Mouse (Mus musculus) spleen, adult 2 months (tissue): ENCODE measurements around the gene Wbp4. TPM values are rescaled to one million over a fixed set of nuclear protein-coding genes. Genes with fewer than 3 reads are reported as not detected.

Experiments
- DNase-seq, 2 experiments: peaks; one replicate each; pipeline versions ENCODE4 v3.0.0 to v3.0.0-alpha.2; 2012 to 2021; ENCODE audit warnings: low spot score in 2 of 2, low read depth in 1 of 2
- H3K27ac ChIP-seq: fragments of 200-500 bp; 2 replicates; pipeline ENCODE4 v1.5.1; 2012; ENCODE audit warnings: low read length, inconsistent platforms; ENCODE audit not compliant: insufficient read depth
- H3K27me3 ChIP-seq: fragments of 200-500 bp; 2 replicates; pipeline ENCODE4 v1.6.1; 2012; ENCODE audit warnings: mild to moderate bottlenecking, moderate library complexity, low read length, inconsistent platforms; ENCODE audit not compliant: control insufficient read depth, insufficient read depth
- H3K36me3 ChIP-seq: fragments of 200-500 bp; 2 replicates; pipeline ENCODE4 v1.6.1; 2012; ENCODE audit warnings: mild to moderate bottlenecking, low read length, inconsistent platforms; ENCODE audit not compliant: control insufficient read depth, insufficient read depth
- H3K4me1 ChIP-seq: fragments of 200-500 bp; 2 replicates; pipeline ENCODE4 v1.6.1; 2011; ENCODE audit warnings: inconsistent platforms; ENCODE audit not compliant: control insufficient read depth, insufficient read depth, insufficient read length
- H3K4me3 ChIP-seq: fragments of 200-500 bp; 2 replicates; pipeline ENCODE4 v1.5.1; 2011; ENCODE audit warnings: mild to moderate bottlenecking, inconsistent platforms; ENCODE audit not compliant: insufficient read depth, insufficient read length; ENCODE audit errors: extremely low read depth
- CTCF ChIP-seq: fragments of 200-500 bp; IDR thresholded peaks from 2 replicates; pipeline ENCODE4 v1.5.1; 2011; ENCODE audit warnings: mild to moderate bottlenecking, inconsistent platforms; ENCODE audit not compliant: insufficient read depth, insufficient read length, insufficient replicate concordance; ENCODE audit errors: extremely low read depth
- POLR2A ChIP-seq: fragments of 200-500 bp; IDR thresholded peaks from 2 replicates; pipeline ENCODE4 v1.6.1; 2011; ENCODE audit warnings: low read depth, low read length, inconsistent platforms
- WGBS: fragments of 180-500 bp; shearing (Covaris S2); methylation state at CpG from one replicate; pipeline ENCODE4 v1.1.7; 2018; 5-methylcytosine and 5-hydroxymethylcytosine counted together
- polyA plus RNA-seq: library from polyadenylated mRNA; depleted of rRNA; stranded (reverse); fragments of >200 nt; gene quantifications from 2 replicates; pipeline ENCODE4 v1.2.3, GENCODE M21; 2012

The Wbp4 gene
- polyA plus RNA-seq, 1 experiment, result 2.6 TPM

GRCm38 (mm10) chr14:79508662-79509305 lies 27.5 kb upstream of the Wbp4 start:
- 81% methylated on average over 9 of the region's 9 CpGs for WGBS
- no peaks in the 10 kb centered on the region for H3K27me3 ChIP-seq
- no peaks in the 10 kb centered on the region for H3K36me3 ChIP-seq
- H3K27ac ChIP-seq, result no peak overlapping the region
- no peak overlapping the region for H3K4me3 ChIP-seq
- no peak for DNase-seq
- peaks cover 7% of the 10 kb centered on the region for H3K4me1 ChIP-seq
- TF ChIP-seq POLR2A (no peak), CTCF (no peak)

DNA sequence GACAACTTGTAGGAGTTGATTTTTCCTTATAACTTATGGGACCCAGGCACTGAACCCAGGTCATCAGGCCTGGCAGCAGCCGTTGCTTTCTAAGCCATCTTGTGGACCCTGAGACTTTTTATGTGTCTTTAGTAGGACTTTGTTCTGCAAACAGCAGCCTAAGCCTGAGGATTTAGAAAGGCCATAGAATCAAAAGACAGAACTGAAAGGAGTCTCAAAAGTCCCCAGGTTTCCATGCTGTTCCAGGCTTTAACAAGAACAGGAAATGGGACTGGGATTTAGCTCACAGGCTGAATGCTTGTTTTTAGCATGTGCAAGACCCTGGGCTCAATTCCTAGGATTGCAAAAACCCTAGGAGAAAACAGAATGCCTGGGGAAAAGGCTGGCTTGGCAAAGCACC lies 26.5 kb upstream of the Wbp4 start:
- Histone ChIP-seq H3K4me3 (no peak overlapping the region), H3K4me1 (peaks cover 7% of the 10 kb centered on the region), H3K27me3 (no peaks in the 10 kb centered on the region), H3K36me3 (no peaks in the 10 kb centered on the region), H3K27ac (peak overlapping the region; percentile 9; the same call in 1 of the 2 replicates)
- no peak for DNase-seq
- TF ChIP-seq POLR2A (no peak), CTCF (no peak)
- WGBS, result 81% methylated on average over 1 of the region's 1 CpGs

GRCm38 (mm10) chr14:79506207-79506606 lies 24.9 kb upstream of the Wbp4 start:
- 76% methylated on average over 9 of the region's 9 CpGs for WGBS
- Histone ChIP-seq H3K4me3 (no peak overlapping the region), H3K4me1 (peaks cover 5% of the 10 kb centered on the region; the same call in 1 of the 2 replicates), H3K27me3 (no peaks in the 10 kb centered on the region), H3K27ac (no peak overlapping the region), H3K36me3 (no peaks in the 10 kb centered on the region)
- DNase-seq, result no peak
- TF ChIP-seq CTCF, result no peak
- no peak for TF ChIP-seq POLR2A

GRCm38 (mm10) chr14:79504246-79505006 lies 23.1 kb upstream of the Wbp4 start:
- no peak for TF ChIP-seq POLR2A
- no peak for TF ChIP-seq CTCF
- no peak for DNase-seq
- Histone ChIP-seq H3K27ac (no peak overlapping the region), H3K27me3 (no peaks in the 10 kb centered on the region), H3K36me3 (no peaks in the 10 kb centered on the region), H3K4me3 (no peak overlapping the region), H3K4me1 (peaks cover 3% of the 10 kb centered on the region; the same call in 1 of the 2 replicates)
- 93% methylated on average over 7 of the region's 7 CpGs for WGBS

- TF ChIP-seq POLR2A (no peak), CTCF (no peak)
- H3K36me3 ChIP-seq, result no peaks in the 10 kb centered on the region
- WGBS, result 65% methylated on average over 5 of the region's 5 CpGs
- H3K27me3 ChIP-seq, result no peaks in the 10 kb centered on the region
- H3K4me3 ChIP-seq, result no peak overlapping the region
- peaks cover 3% of the 10 kb centered on the region; the same call in 1 of the 2 replicates for H3K4me1 ChIP-seq
- H3K27ac ChIP-seq, result no peak overlapping the region
- no peak for DNase-seq
These were observed 22.2 kb upstream of the Wbp4 start for GRCm38 (mm10) chr14:79503371-79504075.

DNA sequence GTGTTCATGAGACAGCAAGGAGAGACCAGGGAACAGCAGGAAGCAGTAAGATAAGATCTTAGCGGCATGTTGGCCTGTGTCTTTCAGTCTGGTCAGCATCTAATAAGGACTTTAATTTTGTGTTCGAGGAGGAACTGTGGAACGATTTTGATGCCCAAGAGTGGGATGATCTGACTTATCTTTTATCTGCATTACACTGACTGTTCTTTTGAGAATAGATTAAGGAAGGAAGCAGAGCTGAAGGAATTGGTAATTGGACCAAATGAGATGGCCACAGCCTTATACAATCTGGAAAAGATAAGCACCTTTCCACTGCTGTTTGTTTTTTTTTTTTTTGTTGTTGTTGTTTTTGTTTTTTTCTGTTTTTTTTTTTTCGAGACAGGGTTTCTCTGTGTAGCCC lies 19.4 kb upstream of the Wbp4 start:
- 64% methylated on average over 4 of the region's 4 CpGs for WGBS
- Histone ChIP-seq H3K27me3 (no peaks in the 10 kb centered on the region), H3K36me3 (0 out of 2 replicates have a peak, but pooled peaks cover 1% of the 10 kb centered on the region), H3K4me3 (no peak overlapping the region), H3K27ac (no peak overlapping the region), H3K4me1 (peaks cover 3% of the 10 kb centered on the region; the same call in 1 of the 2 replicates)
- no peak for DNase-seq
- no peak for TF ChIP-seq POLR2A
- no peak for TF ChIP-seq CTCF
